Mouse (Mus musculus) fibroblast of lung, adult 2 months (primary cell): ENCODE results near the gene Wfdc3.

Experiments
- DNase-seq: peaks from one replicate; pipeline ENCODE4 v3.0.0-alpha.2; 2011; ENCODE audit warnings: low read depth

Wfdc3 gene

DNA sequence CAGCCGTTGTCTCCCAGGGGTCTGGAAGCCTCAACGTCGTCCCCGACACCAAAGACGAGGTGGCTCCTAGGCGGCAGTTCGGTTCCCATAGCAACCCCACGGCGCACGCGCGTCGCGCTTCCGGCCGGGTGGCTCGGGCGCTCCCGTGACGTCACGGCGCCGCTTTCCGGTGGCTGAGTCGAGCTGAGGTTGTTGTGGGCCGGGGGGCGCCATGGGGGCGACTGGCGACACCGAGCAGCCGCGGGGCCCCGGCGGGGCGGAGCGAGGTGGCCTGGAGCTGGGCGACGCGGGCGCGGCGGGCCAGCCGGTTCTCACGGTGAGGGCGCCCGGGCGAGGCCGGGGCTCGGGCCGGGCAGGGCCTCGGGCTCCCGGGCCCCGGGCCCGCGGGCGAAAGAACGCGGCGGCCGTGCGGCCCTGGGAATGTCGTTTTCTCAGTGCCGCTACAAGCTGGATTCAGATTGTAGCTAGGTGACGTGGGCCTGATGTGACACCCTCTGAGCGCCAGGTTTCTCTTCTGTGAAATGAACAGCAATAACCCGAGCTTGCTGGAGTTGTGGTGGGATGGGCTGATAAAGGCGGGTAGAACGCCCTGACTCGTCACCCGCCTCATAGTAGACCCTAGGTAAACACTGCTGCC lies at the start of gene Wfdc3, which contains the start of gene Dnttip1:
Wfdc3 (minus strand) TSS at position 89 of the 637 bp plus-strand sequence.
Dnttip1 (plus strand) TSS at position 141 of the 637 bp plus-strand sequence.
- DNase-seq = no peak

DNA sequence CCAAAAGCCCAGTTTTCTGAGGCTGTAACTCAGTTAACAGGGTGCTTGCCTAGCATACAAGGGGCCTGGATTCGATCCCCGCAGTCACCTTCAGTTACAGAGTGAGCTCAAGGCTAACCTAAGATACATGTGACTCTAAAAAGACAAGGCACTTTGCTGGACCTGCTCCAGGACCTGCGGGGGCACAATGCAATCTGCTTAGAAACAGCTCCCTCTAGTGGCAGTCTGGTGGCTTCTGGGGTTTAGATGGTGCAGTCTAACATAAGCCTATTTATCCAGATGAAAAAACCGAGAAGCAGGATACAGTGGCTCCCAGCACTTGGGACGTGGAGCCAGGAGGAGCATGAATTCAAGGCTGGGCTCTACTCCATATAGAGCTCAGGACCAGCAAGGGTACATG lies 48.6 kb upstream of the Wfdc3 start:
- DNase-seq = peak; percentile 70

DNA sequence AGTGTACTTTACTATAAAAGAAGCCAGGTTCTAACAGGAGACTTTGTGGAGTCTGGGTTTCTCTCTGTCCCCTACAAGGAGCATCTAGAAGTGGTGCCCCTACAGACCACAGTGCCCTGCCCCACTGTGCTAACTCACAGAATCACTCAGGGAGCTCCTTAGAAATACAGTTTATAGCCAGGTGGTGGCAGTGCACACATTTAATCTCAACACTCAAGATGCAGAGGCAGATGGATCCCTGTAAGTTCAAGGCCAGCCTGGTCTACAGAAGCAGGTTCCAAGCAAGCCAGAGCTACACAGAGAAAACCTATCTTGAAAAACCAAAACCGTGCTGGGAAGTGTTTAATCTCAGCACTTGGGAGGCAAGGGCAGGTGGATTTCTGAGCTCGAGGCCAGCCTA lies 48.0 kb upstream of the Wfdc3 start:
- DNase-seq = no peak

DNA sequence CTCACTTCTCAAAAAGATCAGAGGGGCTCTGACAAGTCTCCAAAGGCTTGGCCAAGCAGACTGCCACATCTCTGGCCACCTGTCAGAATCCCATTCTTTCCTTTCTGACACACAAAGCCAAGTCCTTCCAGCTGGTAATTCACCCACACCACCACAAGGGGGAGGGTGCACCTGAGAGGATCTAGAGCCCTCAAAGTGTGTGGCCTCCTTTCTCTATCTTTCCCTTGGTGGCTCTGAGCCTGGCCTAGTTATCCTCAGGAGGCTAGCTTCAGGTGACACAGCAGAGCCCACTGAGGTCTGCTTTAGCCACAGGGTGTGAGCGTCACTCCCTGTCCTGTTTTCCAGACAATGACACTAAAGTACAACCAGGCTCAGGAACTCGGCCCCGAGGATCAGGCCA lies 47.5 kb upstream of the Wfdc3 start:
- DNase-seq = no peak

DNA sequence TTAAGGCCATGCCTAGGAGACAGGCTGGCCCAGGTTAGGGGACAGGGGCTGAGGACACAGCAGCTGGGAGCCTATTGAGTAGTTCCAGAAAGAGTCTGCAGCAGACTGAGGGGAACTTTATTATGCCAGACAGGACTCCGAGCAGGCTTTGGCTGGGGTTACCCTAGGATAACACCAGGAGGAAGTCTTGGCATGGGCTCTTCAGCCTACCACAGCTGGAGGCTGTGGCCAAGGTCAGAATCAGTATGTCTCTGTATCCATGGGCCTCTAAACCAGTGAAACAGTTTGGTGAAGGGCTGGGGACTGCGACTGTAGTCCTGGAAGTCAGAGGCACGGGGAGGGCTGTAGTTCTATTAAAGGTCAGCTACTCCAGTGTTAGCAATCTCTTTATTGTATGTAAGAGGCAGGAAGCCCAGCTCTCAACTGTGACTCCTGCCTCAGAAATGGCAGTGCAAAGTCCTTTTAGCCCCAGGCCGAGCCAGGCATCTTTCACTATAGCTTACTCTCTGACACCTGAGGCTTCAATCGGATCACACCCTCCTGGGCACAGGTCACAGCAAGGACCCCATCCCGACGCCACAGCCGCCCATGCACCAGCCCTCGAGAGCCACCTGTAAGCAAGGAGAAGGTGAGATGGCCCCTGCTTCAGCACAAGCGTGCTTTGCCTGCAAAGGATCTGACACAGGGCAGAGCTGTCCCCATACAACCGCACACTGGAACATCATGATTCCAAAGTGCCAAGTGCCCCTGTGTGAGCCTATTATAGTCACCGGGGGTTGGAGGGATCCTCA lies 46.9 kb upstream of the Wfdc3 start:
- no peak for DNase-seq

DNA sequence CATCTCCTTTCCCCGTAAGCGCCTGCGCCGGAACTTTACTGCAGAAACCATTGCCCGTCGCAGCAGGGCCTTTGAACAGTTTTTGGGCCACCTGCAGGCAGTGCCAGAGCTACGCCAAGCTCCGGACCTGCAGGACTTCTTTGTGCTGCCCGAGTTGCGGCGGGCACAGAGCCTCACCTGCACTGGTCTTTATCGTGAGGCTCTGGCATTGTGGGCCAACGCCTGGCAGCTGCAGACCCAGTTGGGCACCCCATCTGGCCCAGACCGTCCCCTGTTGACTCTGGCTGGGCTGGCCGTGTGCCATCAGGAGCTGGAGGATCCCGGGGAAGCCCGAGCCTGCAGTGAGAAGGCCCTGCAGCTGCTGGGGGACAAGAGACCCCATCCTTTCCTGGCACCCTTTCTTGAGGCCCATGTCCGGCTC lies 46.1 kb upstream of the Wfdc3 start:
- DNase-seq = no peak

DNA sequence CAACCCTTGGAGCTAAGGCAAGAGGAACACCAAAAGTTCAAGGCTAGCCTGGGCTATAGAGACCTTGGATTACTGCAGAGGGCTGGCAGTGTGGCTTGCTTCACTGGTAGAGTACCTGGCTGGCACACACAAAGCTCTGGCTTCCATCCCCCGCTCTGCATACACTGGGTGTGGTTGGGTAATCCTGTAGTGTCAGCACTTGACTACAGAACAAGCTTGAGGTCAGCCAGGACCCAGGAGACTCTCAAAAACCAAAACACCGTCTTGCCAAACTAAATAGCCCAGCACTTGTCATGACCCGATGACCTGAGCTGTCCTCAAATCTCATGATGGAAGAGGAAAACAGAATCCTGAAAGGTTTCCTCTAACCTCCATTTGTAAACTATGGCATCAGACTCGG lies 44.7 kb upstream of the Wfdc3 start:
- no peak for DNase-seq

DNA sequence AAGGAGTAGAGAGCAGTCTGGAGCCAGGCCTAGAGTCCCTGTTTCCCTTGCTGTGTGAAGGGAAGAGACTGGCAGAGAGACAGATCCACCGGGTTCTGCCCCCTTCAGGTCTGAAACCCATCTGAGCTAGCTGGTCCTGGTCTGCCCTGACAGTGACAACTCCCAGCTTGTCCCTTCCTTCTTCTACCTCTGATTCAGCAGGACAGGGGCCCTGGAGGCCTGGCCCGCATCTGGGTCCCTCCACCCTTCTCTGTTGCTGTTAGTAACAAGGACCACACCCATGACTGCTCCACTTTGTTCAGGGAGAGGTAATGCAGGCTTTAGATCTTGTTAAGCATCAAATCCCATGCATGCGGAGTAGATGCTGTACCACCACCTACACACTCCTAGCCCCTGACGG lies 42.7 kb upstream of the Wfdc3 start:
- DNase-seq = no peak

DNA sequence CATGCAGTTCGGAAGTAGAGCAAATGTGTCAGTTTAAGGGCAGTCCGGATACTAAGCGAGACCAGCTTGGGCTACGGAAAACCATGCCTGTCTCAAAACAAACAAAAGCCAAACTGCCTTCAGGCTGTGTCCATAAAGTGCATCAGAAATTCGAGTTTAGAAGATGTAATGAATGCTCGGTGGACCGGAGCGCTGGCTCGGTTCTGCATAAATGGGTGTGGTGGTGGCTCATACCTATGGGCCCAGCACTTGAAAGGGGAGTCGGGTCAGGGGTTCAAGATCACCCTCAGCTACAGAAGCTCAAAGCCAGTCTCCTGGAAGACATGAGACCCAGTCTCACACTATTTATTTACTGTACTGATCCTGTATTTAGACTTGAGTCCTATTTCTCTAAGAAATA lies 42.0 kb upstream of the Wfdc3 start:
- no peak for DNase-seq

DNA sequence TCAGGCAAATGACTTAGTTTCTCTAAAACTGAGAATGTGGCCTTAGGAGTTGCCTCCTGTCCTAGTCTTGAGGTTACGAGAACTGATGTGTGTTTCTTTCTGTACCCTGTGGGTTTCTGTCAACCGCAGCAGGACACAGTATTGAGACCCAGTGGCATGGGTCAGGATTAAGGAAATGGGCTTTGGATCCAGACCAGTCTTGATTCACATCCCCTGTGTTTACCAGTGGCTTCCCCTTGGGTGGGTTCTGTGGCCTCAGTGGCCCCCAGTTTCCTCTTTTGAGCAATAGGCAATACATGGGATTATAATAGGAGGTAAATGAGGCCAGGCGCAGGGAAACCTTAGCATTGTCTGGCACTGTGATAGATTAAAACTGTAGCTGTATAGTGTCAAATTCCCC lies 41.3 kb upstream of the Wfdc3 start:
- no peak for DNase-seq

DNA sequence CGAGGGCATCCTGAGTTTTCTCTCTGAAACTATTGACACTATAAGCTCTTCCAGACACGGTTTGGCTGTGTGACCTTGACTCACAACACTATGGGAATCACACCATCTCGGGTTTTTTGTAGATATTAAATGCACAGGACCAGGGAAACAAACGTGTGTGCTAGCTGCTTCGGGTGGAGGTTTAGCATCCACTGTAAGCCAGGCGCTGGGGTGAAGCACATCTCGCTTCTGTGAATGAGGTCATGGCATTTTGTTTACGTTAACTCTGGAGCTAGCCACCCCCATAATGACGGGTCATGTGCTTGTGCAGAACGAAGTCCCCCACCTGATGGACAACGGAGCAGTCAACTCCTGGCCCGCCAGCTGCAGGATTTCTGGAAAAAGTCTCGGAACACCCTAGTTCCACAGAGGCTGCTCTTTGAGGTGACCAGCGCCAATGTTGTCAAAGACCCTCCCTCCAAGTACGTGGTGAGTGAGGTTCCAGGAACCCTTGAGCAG lies 40.7 kb upstream of the Wfdc3 start:
- no peak for DNase-seq

DNA sequence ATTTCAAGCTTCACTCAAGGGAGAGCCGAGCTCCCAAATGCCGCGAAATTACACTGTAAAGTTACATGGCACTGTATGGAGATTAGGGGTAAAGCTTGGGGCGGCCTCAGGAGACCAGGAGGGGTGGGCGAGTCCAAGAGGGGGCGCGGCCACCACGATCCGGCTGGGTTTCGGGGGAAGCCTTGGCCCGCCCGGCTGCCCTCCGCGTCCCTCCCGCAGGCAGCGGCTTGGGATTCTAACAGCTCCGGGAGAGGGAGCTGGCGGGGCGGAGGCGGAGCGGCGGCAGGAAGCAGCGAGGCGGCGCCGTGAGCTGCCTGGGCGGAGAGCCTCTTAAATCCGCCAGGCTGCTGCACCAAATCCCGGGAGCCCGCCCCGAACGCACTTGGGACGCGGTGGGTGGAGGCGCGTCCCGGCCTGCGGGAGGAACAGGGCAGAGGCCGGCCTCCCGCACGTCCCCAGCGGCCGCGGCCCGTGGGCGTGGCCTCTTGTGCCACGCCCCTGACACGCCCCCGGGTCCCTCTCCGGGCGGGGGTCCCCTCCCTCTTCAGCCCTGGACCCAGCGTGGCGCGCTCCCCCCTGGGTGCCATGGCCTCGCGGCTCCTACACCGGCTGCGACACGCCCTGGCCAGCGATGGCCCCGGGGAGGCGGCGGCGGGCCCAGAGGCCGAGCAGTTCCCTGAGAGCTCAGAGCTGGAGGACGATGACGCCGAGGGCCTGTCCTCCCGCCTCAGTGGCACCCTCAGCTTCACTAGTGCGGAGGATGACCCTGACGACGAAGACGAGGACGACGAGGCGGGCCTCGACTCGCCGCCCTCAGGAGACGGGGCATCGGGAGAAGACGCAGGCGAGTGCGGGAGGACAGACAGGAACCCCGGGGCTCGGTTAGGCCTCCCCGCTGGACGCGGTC lies 40.0 kb upstream of the Wfdc3 start, which contains the start of gene Snx21:
Snx21 (plus strand) TSS at position 343 of the 907 bp plus-strand sequence.
- peak; percentile 84 for DNase-seq

DNA sequence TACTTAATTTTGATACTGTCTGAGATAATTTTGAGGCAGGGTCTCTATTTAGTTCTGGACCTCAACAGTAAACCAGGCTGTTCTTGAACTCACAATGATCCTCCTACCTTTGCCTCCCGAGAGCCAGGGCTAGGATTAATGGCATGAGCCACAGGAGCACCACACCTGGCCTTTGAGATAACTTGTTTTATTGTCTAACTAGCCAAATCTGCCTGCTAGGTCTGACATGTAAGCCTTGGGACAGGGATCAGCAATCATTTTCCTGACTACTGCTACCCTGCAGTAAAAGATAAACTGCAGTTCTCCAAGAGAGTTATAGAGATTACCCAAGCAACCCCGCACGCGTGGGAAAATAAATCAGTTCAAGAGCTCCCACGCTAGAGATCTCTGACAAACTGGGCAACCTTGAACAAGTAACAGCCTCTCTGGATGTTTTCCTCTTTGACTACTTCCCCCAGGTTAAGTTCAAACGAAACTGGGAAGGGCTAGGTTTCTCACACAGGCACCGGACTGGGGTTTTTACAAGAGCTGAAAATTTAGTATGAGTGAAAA lies 39.2 kb upstream of the Wfdc3 start:
- DNase-seq = peak; percentile 43

DNA sequence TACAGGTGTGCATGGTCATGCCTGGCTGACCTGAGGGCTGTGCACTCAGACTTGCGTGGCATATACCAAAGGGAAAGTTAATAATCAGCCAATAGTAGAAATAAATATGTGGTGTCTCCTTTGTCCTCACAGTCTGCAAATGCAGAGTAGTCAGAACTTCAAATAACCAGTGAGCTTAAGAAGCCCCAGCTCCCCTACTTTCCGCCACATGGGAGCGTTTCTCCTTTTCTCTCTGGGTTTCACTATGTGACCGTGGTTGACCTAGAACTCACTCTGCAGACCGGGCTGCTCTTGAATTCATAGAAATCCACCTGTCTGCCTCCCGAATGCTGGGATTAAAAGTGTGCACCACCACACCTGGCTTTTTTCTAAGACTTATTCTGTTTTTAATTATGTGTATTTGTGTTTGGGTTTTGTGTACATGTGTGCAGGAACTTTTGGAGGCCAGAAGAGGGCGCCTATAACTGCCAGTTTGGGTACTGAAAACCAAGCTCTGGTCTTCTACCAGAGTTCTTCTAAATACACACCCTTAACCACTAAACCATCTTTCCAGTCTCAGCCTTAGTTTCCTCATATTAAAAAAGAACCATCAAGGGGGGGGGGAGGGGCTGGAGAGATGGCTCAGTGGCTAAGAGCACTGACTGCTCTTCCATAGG lies 38.3 kb upstream of the Wfdc3 start:
- no peak for DNase-seq

DNA sequence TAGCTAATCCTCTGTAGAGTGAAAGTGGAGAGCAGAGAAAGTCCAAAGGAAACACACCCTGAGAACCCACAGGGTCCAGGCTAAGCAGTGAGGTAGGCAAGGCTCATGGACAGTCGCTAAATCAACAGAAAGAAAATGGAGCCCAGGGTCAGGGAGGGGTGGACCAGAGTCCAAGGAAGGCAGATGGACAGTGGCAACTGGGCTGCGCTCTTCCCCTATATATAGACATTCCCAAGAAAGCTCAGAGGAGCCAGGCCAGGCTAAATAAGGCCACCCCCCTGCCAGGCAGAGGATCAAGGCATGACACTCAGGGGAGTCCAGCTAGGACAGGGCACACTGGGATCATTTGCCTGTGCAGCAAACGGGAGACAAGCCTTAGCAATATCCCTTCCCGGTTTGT lies 36.1 kb upstream of the Wfdc3 start:
- no peak for DNase-seq

DNA sequence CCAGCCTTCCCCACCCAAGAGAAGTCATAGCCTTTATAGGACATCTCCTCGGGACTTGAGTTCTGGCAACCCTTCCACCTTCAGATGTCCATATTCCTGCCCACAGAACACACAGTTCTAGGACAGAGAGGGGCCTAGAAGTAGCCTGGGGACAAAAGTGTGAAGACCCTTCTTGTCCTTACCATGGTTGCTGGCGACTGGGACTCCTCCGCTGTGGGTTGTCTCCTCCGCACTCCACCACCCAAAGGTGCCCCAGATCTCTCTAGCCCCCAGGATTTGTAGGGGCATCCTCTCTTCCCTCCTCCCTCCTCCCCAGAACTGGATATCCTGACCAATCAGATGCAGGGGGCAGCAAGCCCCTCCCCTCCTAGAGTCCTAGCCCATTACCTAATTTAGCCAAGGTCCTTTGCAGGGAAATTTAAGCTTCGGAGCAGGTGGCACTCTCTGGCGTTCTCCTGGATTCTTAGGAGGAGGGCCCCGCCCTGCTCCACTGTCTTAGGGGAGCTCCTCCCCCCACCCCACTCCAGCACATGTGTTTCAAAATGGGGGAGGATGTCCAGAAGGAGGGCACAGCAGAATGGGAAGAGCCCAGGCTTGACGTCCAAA lies 33.9 kb upstream of the Wfdc3 start, which contains the start of gene Tnnc2:
Tnnc2 (minus strand) TSS at position 487 of the 606 bp plus-strand sequence.
- DNase-seq = no peak

DNA sequence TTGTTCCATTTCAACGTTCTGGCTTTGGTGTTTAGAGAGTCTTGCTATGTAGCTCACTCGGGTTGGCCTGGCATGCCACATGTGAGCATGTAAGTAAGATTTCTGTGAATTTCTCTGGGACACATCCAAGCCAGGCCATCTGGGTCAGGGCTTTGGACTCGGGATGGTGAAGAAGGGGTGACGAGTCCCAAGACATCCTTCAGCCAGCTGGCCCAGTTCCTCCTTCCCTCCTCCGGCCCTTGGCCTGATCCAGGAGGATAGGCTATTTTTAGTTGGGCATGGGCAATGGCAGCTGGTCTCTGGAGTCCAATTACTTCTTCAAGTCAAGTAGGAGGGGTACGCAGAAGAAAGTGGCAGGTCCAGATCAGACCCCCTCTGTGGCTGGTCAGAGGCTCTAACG lies 33.1 kb upstream of the Wfdc3 start:
- DNase-seq = no peak

DNA sequence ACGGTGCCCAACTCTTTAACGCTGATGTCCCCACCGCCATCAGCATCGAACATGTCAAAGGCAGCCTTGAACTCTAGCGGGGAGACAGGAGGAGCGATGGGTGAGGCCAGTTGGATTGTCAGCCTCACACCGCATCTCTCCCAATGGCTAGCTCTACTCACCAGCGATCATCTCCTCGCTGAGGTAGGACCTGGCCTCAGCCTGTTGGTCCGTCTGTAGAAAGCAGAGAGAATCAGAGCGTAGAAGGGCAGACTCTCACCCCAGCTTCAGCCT lies 32.2 kb upstream of the Wfdc3 start:
- DNase-seq = no peak

DNA sequence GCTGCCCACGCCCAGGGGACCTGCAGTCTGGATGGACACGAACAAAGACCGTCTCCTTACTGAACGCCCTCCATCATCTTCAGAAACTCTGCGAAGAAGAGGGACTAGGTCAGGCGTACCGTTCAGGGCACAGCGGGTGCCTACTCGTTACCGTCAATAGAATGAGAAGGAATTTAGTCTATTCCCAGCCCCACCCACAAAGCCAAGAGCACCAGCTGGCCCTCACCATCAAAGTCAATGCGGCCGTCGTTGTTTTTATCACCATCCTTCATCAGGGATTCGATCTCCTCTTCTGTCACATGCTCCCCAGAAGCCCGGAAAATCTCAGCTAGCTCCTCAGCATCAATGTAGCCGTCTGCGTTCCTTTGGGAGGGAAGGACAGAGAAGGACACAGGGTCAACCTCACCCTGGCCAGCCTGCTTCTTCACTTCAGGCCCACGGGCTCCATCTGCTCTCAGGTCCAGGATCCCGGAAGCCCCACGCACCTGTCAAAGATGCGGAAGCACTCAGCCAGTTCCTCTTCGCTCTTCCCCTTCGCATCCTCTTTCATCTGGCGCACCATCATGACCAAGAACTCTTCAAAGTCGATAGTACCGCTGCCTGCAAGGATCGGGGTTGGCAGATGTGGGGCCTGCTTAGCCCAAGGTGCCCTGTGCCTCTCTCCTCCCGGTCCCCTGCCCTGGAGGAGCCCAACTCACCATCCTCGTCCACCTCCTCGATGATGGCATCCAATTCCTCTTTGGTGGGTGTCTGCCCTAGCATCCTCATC lies 31.7 kb upstream of the Wfdc3 start:
- DNase-seq = no peak

DNA sequence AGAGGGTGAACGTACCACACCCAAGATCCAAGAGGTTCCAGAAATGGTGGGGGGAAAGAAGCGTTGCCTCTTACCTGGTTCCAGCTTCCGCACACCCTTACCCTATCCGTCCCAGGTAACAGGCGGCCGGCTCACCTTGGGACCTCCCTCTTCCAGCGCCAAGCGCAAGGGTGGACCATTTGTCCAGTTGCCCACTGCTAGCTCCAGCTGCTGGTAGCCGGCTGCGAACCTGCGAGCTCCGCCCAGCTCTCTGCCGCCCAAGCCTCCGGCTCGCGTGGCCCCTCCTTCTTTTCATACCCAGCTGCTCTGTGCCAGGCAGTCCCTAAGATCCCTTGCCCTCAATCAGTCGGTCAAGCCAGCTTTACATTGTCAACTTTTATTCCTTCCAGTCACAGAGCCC lies 31.1 kb upstream of the Wfdc3 start:
- DNase-seq = no peak
